Mouse (Mus musculus) hindbrain, embryonic 13.5 days (tissue): ENCODE measurements around the gene Clcn1. TPM values are rescaled to one million over a fixed set of nuclear protein-coding genes. Genes with fewer than 3 reads are reported as not detected.

Source experiments
- ATAC-seq: fragments of 200-750 bp; cut with Nextera tagmentation; 2 replicates; pipeline ENCODE4 v1.8.0; 2017; ENCODE audit warnings: moderate TSS enrichment; ENCODE audit not compliant: low FRiP score
- H3K27ac ChIP-seq: fragments of 300-500 bp; sonication (generic); 2 replicates; pipeline ENCODE4 v1.5.1; 2015; ENCODE audit warnings: inconsistent platforms, mild to moderate bottlenecking, moderate library complexity
- H3K27me3 ChIP-seq: fragments of 300-500 bp; sonication (generic); 2 replicates; pipeline ENCODE4 v1.6.1; 2015; ENCODE audit warnings: mild to moderate bottlenecking, inconsistent platforms
- H3K36me3 ChIP-seq: fragments of 300-500 bp; sonication (generic); 2 replicates; pipeline ENCODE4 v1.6.1; 2015; ENCODE audit warnings: mild to moderate bottlenecking, inconsistent platforms
- H3K4me1 ChIP-seq: fragments of 300-500 bp; sonication (generic); replicated peaks from 2 replicates; pipeline ENCODE4 v1.6.1; 2015; ENCODE audit warnings: inconsistent platforms
- H3K4me2 ChIP-seq: fragments of 300-500 bp; sonication (generic); 2 replicates; pipeline ENCODE4 v1.6.1; 2015; ENCODE audit warnings: inconsistent platforms, mild to moderate bottlenecking, moderate library complexity
- H3K4me3 ChIP-seq: fragments of 300-500 bp; sonication (generic); 2 replicates; pipeline ENCODE4 v1.5.1; 2015; ENCODE audit warnings: mild to moderate bottlenecking, inconsistent platforms
- H3K9ac ChIP-seq: fragments of 300-500 bp; sonication (generic); 2 replicates; pipeline ENCODE4 v1.6.1; 2015; ENCODE audit warnings: mild to moderate bottlenecking, inconsistent platforms
- H3K9me3 ChIP-seq: fragments of 300-500 bp; sonication (generic); 2 replicates; pipeline ENCODE4 v1.6.1; 2016; ENCODE audit warnings: inconsistent platforms
- WGBS: fragments of 180-500 bp; shearing (Covaris S2); methylation state at CpG from one replicate; pipeline ENCODE4 v1.1.7; 2015; 5-methylcytosine and 5-hydroxymethylcytosine counted together
- polyA plus RNA-seq: library from polyadenylated mRNA; unstranded; fragments of >200 nt; fragmentation: Nextera tagmentation; extraction: Ambion mirVana; gene quantifications from 2 replicates; pipeline ENCODE4 v1.2.1, GENCODE M21; 2015

Clcn1 gene
- polyA plus RNA-seq, 1 experiment from 2014 or later: 1.5 TPM

DNA sequence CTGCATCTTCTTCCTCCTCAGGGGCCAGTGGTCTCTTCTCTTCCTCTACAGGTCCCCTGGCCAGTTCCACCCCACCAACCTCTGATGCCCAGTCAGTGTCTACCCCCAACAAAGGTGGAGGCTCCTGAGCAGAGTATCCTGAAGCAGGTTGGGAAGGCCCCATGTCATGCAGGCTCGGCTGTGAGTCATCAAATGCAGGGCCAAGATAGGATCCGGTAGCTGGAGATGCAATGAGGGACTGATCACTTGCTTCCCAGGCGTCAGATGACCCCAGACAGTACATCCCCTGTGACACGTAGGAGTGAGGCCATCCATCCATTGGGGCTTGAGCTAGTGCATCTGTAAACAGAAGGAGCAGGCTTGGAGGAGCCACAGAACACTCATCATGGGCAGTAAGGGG, 31.8 kb downstream of the Clcn1 start:
- no peak for ATAC-seq
- WGBS: 91% methylated on average over 4 of the region's 4 CpGs

DNA sequence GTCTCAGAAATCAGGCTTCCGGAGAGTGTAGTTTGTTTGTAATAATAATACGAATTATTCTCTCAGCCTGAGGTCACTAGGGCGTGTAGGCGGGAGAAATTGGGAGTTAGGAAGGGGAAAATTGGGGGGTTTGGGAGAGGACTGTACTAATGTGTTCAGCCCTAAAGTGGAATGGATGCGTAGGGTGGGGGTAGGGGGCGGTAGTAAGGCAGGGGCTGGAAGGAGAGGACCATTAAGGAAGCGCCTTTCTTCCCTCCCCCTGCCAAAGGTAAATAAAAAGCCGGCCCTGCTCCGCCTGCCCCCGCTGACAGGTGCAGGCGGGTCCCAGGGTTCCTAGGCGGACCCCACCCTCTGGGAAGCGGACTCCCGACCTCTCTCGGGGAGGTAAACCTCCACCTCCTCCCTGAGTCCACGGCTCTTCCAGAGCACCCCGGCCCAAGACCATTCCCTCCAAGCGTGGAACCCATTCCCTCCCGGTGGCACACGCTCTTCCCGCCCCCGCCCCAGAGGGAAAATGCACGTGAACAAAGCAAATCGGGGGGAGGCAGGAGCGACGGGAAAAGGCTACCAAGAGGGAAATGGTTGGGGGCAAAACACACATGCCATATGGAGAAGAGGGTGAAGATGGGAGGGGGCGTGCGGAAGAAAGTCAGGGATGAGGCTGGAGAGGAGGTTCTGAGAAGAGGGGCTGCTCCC, 37.0 kb downstream of the Clcn1 start:
- Histone ChIP-seq H3K4me3 (peak overlapping the region; percentile 76), H3K27ac (peak overlapping the region; percentile 95), H3K36me3 (peaks cover 19% of the 10 kb centered on the region), H3K27me3 (no peaks in the 10 kb centered on the region), H3K4me2 (peak overlapping the region; percentile 81), H3K9me3 (no peaks in the 10 kb centered on the region), H3K9ac (peak overlapping the region; percentile 91), H3K4me1 (peaks cover 38% of the 10 kb centered on the region)
- WGBS: under 1% methylated on average over 28 of the region's 28 CpGs
- ATAC-seq: peak; percentile 50

More for the DNA sequence above, 31.8 kb downstream of the Clcn1 start:
- no peak overlapping the region for H3K9ac ChIP-seq
- H3K4me1 ChIP-seq: peaks cover 27% of the 10 kb centered on the region
- no peak overlapping the region for H3K4me3 ChIP-seq
- H3K4me2 ChIP-seq: no peak overlapping the region
- peaks cover 62% of the 10 kb centered on the region for H3K36me3 ChIP-seq
- H3K9me3 ChIP-seq: no peaks in the 10 kb centered on the region
- H3K27ac ChIP-seq: no peak overlapping the region
- no peaks in the 10 kb centered on the region for H3K27me3 ChIP-seq

DNA sequence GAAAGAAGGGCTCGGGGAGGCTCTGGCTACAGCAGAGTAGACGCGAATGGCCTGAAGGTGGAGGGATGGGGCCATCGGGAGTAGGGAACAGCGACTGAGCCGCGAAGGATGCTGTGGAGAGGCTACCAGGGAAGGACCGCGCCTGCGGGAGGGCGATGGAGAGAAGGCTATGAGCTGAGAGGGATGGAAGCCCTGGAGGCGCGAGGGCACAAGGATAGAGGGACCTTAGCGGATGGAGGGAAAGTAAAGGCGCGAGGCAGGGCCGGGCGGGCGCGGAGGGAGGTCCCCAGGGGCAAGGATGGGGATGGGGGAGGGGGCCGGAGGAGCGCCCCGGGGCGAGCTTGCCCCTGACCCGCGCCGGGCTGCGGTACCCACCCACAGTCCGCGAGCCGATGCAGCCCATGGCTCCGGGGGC, 37.6 kb downstream of the Clcn1 start:
- WGBS: 1% methylated on average over 18 of the region's 32 CpGs

DNA sequence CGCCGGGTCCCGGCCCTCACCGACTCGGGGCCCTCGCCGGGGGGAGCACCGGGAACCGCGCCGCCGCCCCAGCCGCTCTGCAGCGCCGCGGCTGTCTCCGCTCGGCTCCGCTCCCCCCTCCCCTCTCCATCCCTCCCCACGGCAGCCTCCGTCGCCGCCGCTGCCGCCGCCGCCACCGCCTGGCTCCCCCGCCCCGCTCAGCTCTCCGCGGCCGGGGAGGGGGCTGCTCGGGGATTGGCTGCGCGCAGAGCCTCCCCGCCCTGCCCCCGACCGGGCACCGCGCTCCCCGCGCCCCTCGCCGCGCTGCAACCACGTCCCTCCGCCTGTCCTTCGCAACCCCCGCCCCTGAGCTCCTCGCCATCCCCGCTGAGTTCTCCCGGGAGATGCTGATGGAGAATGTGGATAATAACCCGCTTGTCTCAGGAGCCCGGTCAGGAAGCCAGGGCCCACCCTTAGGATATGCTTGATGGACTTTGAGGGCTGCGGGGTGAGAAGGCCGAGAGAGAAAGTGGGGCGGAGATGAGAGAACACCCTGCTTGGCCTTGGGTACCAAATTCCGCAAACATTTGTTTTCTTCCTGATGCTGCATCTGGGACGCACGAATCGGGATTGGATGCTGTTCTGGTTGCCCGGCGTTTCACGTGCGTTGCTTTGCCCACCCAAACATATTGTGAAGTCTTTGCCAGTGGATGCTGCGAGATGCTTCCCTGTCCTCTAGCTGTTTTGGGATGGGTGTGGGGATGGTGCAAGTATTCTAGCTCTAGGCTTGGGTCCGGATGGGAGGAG, 38.2 kb downstream of the Clcn1 start, which contains the start of gene Fam131b:
Fam131b (minus strand) TSS at position 162 of the 786 bp plus-strand sequence.
- no peaks in the 10 kb centered on the region for H3K27me3 ChIP-seq
- peaks cover 14% of the 10 kb centered on the region for H3K36me3 ChIP-seq
- peak within 1 kb of the TSS; percentile 95 for H3K27ac ChIP-seq
- peak; percentile 91 for ATAC-seq
- H3K4me1 ChIP-seq: peaks cover 38% of the 10 kb centered on the region
- no peaks in the 10 kb centered on the region for H3K9me3 ChIP-seq
- peak within 1 kb of the TSS; percentile 81 for H3K4me2 ChIP-seq
- under 1% methylated on average over 43 of the region's 68 CpGs for WGBS
- H3K4me3 ChIP-seq: peak within 1 kb of the TSS; percentile 76
- H3K9ac ChIP-seq: peak within 1 kb of the TSS; percentile 91

More for the DNA sequence above, 37.6 kb downstream of the Clcn1 start:
- peak; percentile 82 for ATAC-seq
- H3K27me3 ChIP-seq: no peaks in the 10 kb centered on the region
- H3K27ac ChIP-seq: peak overlapping the region; percentile 95
- peaks cover 14% of the 10 kb centered on the region for H3K36me3 ChIP-seq
- H3K4me1 ChIP-seq: peaks cover 38% of the 10 kb centered on the region
- peak overlapping the region; percentile 91 for H3K9ac ChIP-seq
- H3K4me2 ChIP-seq: peak overlapping the region; percentile 81
- H3K9me3 ChIP-seq: no peaks in the 10 kb centered on the region
- H3K4me3 ChIP-seq: peak overlapping the region; percentile 76

DNA sequence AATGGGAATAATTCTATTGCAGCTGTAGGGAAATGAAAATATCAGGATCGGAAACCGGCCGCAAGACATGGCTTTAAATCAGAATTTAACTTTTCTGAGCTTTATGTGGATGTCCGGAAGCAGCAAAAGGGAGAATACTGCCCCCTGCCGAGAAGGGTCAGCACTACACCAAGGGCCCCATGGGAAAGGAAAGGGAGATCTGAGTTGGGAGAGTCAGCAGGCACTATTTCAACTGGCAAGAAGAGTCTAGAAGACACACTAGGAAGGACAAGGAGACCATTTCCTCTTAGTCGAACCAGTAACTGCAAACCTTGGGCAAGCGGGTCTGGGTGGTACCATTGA, 38.8 kb downstream of the Clcn1 start:
- H3K27ac ChIP-seq: peak overlapping the region; percentile 95
- peak overlapping the region; percentile 81 for H3K4me2 ChIP-seq
- ATAC-seq: no peak
- H3K9ac ChIP-seq: peak overlapping the region; percentile 91; the same call in 1 of the 2 replicates
- no peaks in the 10 kb centered on the region for H3K9me3 ChIP-seq
- H3K36me3 ChIP-seq: peaks cover 14% of the 10 kb centered on the region
- no peaks in the 10 kb centered on the region for H3K27me3 ChIP-seq
- peak overlapping the region; percentile 76 for H3K4me3 ChIP-seq
- WGBS: 3% methylated on average over 7 of the region's 7 CpGs
- H3K4me1 ChIP-seq: peaks cover 38% of the 10 kb centered on the region

DNA sequence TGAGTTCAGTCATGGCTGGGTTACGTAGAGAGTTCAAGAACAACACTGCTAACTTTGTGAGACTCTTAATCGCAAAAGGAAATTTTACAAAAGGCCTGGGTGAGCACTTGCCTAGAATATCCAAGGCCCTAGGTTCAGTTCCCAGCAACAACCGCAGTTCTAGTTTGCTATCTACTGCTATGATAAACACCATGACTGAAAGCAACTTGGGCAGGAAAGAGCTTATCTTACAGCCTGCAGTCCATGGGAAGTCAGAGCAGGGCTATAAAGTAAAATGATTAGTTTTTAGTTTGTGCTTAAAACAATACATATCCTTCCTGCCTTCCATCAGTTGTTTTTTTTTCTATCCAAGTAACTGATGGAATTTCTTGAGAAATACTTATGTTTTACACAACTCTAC, 40.0 kb downstream of the Clcn1 start:
- no peaks in the 10 kb centered on the region for H3K9me3 ChIP-seq
- peaks cover 28% of the 10 kb centered on the region for H3K4me1 ChIP-seq
- H3K27me3 ChIP-seq: no peaks in the 10 kb centered on the region
- WGBS: 94% methylated on average over 3 of the region's 3 CpGs
- H3K36me3 ChIP-seq: peaks cover 3% of the 10 kb centered on the region
- no peak overlapping the region for H3K27ac ChIP-seq
- no peak for ATAC-seq
- no peak overlapping the region for H3K4me2 ChIP-seq
- H3K9ac ChIP-seq: no peak overlapping the region
- no peak overlapping the region for H3K4me3 ChIP-seq

DNA sequence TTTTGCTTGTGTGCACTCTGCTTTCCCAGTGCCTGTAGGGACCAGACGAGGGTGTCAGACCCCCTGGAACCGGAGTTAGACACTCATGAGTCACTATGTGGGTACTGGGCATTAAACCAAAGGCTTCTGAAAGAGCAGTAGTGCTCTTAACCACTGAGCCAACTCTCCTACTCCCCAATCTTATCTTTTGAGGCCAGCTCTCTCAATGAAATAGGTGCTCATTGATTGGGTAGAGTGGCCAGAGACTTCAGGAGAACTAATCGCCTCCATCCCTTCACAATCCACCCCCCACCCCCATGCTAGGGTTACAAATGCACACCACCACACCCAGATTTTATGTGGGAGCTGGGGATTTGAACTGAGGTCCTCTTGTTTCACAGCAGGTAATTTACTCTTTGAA, 42.3 kb downstream of the Clcn1 start:
- Histone ChIP-seq H3K27me3 (no peaks in the 10 kb centered on the region), H3K9me3 (no peaks in the 10 kb centered on the region), H3K27ac (no peak overlapping the region), H3K4me1 (peaks cover 6% of the 10 kb centered on the region), H3K4me2 (no peak overlapping the region), H3K36me3 (no peaks in the 10 kb centered on the region), H3K9ac (no peak overlapping the region), H3K4me3 (no peak overlapping the region)
- 84% methylated on average over 3 of the region's 3 CpGs for WGBS
- ATAC-seq: no peak

DNA sequence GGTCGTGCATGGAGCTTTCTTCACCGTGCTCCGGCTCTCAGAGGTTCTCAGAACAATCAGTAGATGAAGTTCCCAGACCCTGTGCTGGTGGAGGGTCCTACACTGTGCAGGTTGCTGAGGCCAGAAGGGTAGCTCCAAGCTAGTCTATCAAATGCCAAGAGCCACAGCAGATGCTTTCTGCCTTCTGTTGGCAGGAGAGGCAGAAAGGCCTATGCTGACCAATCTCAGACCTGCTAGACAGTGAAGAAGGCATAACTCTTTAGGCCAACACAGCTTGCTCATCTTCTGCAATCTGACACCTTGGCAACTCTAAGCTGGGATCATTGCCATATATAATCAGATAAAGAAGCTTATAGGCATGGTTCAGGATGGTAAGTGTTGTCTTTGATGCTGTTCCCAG, 43.7 kb downstream of the Clcn1 start:
- H3K4me1 ChIP-seq: peaks cover 6% of the 10 kb centered on the region
- no peak overlapping the region for H3K27ac ChIP-seq
- WGBS: 85% methylated on average over 3 of the region's 3 CpGs
- H3K4me2 ChIP-seq: no peak overlapping the region
- no peak overlapping the region for H3K9ac ChIP-seq
- no peak overlapping the region for H3K4me3 ChIP-seq
- no peaks in the 10 kb centered on the region for H3K27me3 ChIP-seq
- ATAC-seq: no peak
- no peaks in the 10 kb centered on the region for H3K36me3 ChIP-seq
- H3K9me3 ChIP-seq: no peaks in the 10 kb centered on the region

DNA sequence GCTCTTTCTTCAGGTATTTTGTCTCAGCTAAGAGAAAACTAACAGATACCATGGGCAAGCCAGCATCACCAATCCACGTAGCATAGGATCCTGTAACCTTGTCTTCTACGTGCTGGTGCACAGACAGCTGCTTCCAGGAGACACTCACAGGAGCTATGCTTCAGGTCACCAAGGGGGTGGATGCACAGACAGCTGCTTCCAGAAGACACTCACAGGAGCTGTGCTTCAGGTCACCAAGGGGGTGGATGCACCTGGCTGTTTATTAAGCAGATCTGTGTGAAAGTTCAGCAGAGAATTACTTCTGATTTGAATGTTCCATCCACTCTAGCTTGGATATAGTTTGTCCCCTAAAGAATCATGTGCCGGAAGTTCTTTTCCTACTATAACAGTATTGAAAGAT, 44.5 kb downstream of the Clcn1 start:
- Histone ChIP-seq H3K4me1 (no peaks in the 10 kb centered on the region), H3K27me3 (no peaks in the 10 kb centered on the region), H3K27ac (no peak overlapping the region), H3K4me3 (no peak overlapping the region), H3K4me2 (no peak overlapping the region), H3K9ac (no peak overlapping the region), H3K36me3 (no peaks in the 10 kb centered on the region), H3K9me3 (no peaks in the 10 kb centered on the region)
- 89% methylated on average over 3 of the region's 3 CpGs for WGBS
- no peak for ATAC-seq

DNA sequence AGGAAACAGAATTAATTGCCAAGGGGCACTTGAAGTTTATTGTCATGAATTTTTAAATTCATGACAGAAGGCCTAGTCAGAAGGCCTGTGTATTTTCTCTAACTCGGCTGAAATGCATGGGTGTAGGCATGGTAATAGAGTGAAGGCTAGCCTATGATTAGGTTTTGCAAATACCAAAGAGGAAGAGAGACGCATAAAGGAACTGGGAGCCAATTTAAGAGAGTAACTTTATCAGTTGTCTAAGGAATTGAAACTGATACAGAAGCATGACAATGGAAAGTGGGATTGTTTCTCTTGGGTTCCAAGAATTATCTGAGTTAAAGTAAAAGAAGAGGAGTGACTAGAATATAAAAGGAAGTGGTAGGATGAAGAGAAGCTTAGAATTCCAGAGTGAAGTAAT, 52.7 kb downstream of the Clcn1 start:
- Histone ChIP-seq H3K27ac (no peak overlapping the region), H3K9me3 (no peaks in the 10 kb centered on the region), H3K4me1 (no peaks in the 10 kb centered on the region), H3K4me2 (no peak overlapping the region), H3K9ac (no peak overlapping the region), H3K4me3 (no peak overlapping the region), H3K27me3 (no peaks in the 10 kb centered on the region), H3K36me3 (no peaks in the 10 kb centered on the region)
- 91% methylated on average over 2 of the region's 2 CpGs for WGBS
- no peak for ATAC-seq

DNA sequence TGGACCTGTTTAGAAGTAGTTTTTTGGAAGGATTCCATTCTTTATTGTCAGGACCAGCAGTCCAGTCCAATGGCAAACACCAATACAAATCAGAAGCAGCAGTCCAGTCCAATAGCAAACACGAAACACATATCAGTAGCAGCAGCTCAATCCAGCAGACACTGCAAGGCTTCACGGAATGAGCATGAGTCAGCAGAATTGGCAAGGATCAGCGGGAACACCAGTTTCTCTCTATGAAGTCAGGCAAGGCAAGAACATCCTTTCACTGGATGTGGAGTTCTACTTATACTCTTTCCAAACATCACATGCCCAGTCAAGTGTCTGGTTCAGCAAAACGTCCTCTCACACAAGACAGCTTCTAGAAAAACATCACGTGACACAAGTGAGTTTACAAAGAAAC, 53.5 kb downstream of the Clcn1 start:
- no peaks in the 10 kb centered on the region for H3K4me1 ChIP-seq
- 84% methylated on average over 5 of the region's 5 CpGs for WGBS

DNA sequence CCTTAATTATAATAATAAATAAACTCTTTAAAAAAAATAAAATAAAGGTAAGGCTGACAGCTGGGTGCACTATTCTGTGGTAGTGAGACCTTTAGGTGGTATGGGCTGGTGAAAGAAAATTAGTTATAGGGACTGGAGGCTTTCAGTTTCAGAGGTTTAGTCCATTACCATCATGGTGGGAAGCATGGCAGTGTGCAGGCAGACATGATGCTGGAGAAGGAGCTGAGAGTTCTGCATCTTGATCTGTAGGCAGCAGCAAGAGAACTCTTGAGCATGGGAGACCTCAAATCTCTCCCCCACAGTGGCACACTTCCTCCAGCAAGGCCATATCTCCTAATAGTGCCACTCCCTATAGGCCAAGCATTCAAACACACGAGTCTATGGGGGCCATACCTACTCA, 55.7 kb downstream of the Clcn1 start:
- Histone ChIP-seq H3K4me3 (no peak overlapping the region), H3K27me3 (no peaks in the 10 kb centered on the region), H3K27ac (no peak overlapping the region), H3K4me2 (no peak overlapping the region), H3K9ac (no peak overlapping the region), H3K9me3 (no peaks in the 10 kb centered on the region), H3K4me1 (no peaks in the 10 kb centered on the region), H3K36me3 (no peaks in the 10 kb centered on the region)
- 83% methylated on average over 1 of the region's 1 CpGs for WGBS
- ATAC-seq: no peak

More for the DNA sequence above, 53.5 kb downstream of the Clcn1 start:
- ATAC-seq: no peak
- no peak overlapping the region for H3K27ac ChIP-seq
- H3K4me3 ChIP-seq: no peak overlapping the region
- no peak overlapping the region for H3K9ac ChIP-seq
- no peaks in the 10 kb centered on the region for H3K27me3 ChIP-seq
- no peaks in the 10 kb centered on the region for H3K9me3 ChIP-seq
- no peak overlapping the region for H3K4me2 ChIP-seq
- no peaks in the 10 kb centered on the region for H3K36me3 ChIP-seq
